In genomic region chr11:69197743-69198142, GRCm38 (mm10) we compare ENCODE assay signal across 10 mouse cellular contexts. TPM values are rescaled to one million over a fixed set of nuclear protein-coding genes. Genes with fewer than 3 reads are reported as not detected.
DNase-seq lines count a peak whose midpoint lies in the region; ATAC-seq lines count a peak whose summit lies in the region.
"Had no signal": no experiment of that assay in that cellular context is flagged by ENCODE, and none has a peak within 500 bp of the region (broad histone marks: within the 10 kb centered on the region; RNA-seq: fewer than 3 reads in every experiment).

TSS of gene Alox8 (minus strand) at chr11:69197843.

- no peak within 1 kb of the TSS for H3K27ac ChIP-seq in heart, embryonic 12.5 days (ENCODE audit: poor library complexity, severe bottlenecking)
- no peak within 1 kb of the TSS for H3K27ac ChIP-seq in forebrain, embryonic 13.5 days
- no peak within 1 kb of the TSS for H3K27ac ChIP-seq in liver, embryonic 12.5 days

- no peaks in the 10 kb centered on the region for H3K9me3 ChIP-seq in heart, embryonic 12.5 days (replicated peaks)
- H3K9me3 ChIP-seq in forebrain, embryonic 13.5 days (replicated peaks): no peaks in the 10 kb centered on the region
- H3K9me3 ChIP-seq in liver, embryonic 12.5 days (replicated peaks): no peaks in the 10 kb centered on the region

- no peak for DNase-seq in heart, postnatal 14 days
- DNase-seq in frontal cortex, postnatal 14 days (ENCODE audit: low spot score in 2 of 2): no peak
- DNase-seq in spleen, postnatal 4 days (ENCODE audit: low spot score in 2 of 2): no peak
- DNase-seq: kidney, adult 8-10 months had no signal

- intact Hi-C loops in heart, postnatal 14 days (cut with DNase I): no loop called here

- H3K27me3 ChIP-seq in heart, embryonic 12.5 days (replicated peaks): peaks cover 41% of the 10 kb centered on the region
- peaks cover 44% of the 10 kb centered on the region for H3K27me3 ChIP-seq in forebrain, embryonic 13.5 days
- peaks cover 59% of the 10 kb centered on the region for H3K27me3 ChIP-seq in liver, embryonic 12.5 days (replicated peaks)

- 30% methylated on average over 6 of the region's 6 CpGs for WGBS in heart, embryonic 12.5 days
- WGBS in forebrain, embryonic 13.5 days: 32% methylated on average over 6 of the region's 6 CpGs
- 34% methylated on average over 6 of the region's 6 CpGs for WGBS in liver, embryonic 12.5 days (ENCODE audit: insufficient replicate concordance)

- peak within 1 kb of the TSS; percentile 66 for H3K4me2 ChIP-seq in heart, embryonic 12.5 days
- peak within 1 kb of the TSS; percentile 52 for H3K4me2 ChIP-seq in forebrain, embryonic 13.5 days
- H3K4me2 ChIP-seq in liver, embryonic 12.5 days: peak within 1 kb of the TSS; percentile 42

- no peaks in the 10 kb centered on the region for H3K36me3 ChIP-seq in heart, embryonic 12.5 days
- H3K36me3 ChIP-seq in forebrain, embryonic 13.5 days (ENCODE audit: poor library complexity, severe bottlenecking): no peaks in the 10 kb centered on the region
- H3K36me3 ChIP-seq in liver, embryonic 12.5 days: no peaks in the 10 kb centered on the region

- no peak for ATAC-seq in heart, embryonic 12.5 days (ENCODE audit: insufficient number of reproducible peaks, low FRiP score)
- no peak for ATAC-seq in CD4-positive, CD25-positive, alpha-beta regulatory T cell, adult 4 months
- ATAC-seq in forebrain, embryonic 13.5 days: no peak
- ATAC-seq in liver, embryonic 12.5 days: no peak
- ATAC-seq in erythroblast, adult 5-6 weeks (replicated peaks; ENCODE audit: low FRiP score, poor library complexity, severe bottlenecking): no peak

- peak within 1 kb of the TSS; percentile 36 for H3K4me3 ChIP-seq in heart, embryonic 12.5 days
- H3K4me3 ChIP-seq in forebrain, embryonic 13.5 days: peak within 1 kb of the TSS; percentile 17
- H3K4me3 ChIP-seq in liver, embryonic 12.5 days: no peak within 1 kb of the TSS; the same call in 1 of the 2 replicates

- peaks cover 21% of the 10 kb centered on the region for H3K4me1 ChIP-seq in heart, embryonic 12.5 days (replicated peaks)
- H3K4me1 ChIP-seq in forebrain, embryonic 13.5 days: peaks cover 11% of the 10 kb centered on the region
- H3K4me1 ChIP-seq in liver, embryonic 12.5 days: peaks cover 6% of the 10 kb centered on the region; the same call in 1 of the 2 replicates

- peak within 1 kb of the TSS; percentile 53; the same call in 1 of the 2 replicates for H3K9ac ChIP-seq in heart, embryonic 12.5 days
- peak within 1 kb of the TSS; percentile 43 for H3K9ac ChIP-seq in forebrain, embryonic 13.5 days
- no peak within 1 kb of the TSS for H3K9ac ChIP-seq in liver, embryonic 12.5 days

RNA-seq across cellular contexts. Expression of gene Alox8, which starts in this region (rescaled TPM):
- polyA plus RNA-seq in heart, embryonic 12.5 days (2016; fragmentation: Nextera tagmentation; extraction: Ambion mirVana): 1.2 and 1.4 TPM in 2 replicates
- 1 to 10 TPM in 1 of 2 experiments, under 1 TPM in 1; 0.88 to 1.7 TPM for total RNA-seq in heart, postnatal 14 days (2021)
- polyA plus RNA-seq in CD4-positive, CD25-positive, alpha-beta regulatory T cell, adult 4 months (2017; shearing (Covaris generic)): 10 to 100 TPM; 10.6 to 15.5 TPM
- not detected in 2 replicates for polyA plus RNA-seq in forebrain, embryonic 13.5 days (2015; fragmentation: Nextera tagmentation; extraction: Ambion mirVana)
- not detected in 2 replicates for polyA plus RNA-seq in liver, embryonic 12.5 days (2016; fragmentation: Nextera tagmentation; extraction: Ambion mirVana)
- total RNA-seq in erythroblast, adult 5-6 weeks (2015; ENCODE audit: low replicate concordance): not detected in 2 replicates
- 0.34 TPM in 1 of 2 replicates, not detected in the other for total RNA-seq in erythroblast, adult 5-6 weeks (2017; ENCODE audit: low replicate concordance)
- total RNA-seq: neutrophil, adult 5-6 weeks had no signal
